ENCODE assay signal across 25 mouse cellular contexts in genomic region chr9:4266881-4267280, GRCm38 (mm10). TPM values are rescaled to one million over a fixed set of nuclear protein-coding genes. Genes with fewer than 3 reads are reported as not detected.
DNase-seq lines count a peak whose midpoint lies in the region; ATAC-seq lines count a peak whose summit lies in the region.
"Had no signal": no experiment of that assay in that cellular context is flagged by ENCODE, and none has a peak within 500 bp of the region (broad histone marks: within the 10 kb centered on the region; RNA-seq: fewer than 3 reads in every experiment).

No protein-coding gene starts in this region.

- peak; percentile 47; the same call in 1 of the 2 replicates for ATAC-seq in embryonic facial prominence, embryonic 12.5 days (ENCODE audit: insufficient number of reproducible peaks, insufficient read depth, low FRiP score, low TSS enrichment)
- ATAC-seq in hindbrain, embryonic 15.5 days (ENCODE audit: low FRiP score, low read depth): peak; percentile 38; the same call in 1 of the 2 replicates
- no peak for ATAC-seq in hindbrain, embryonic 11.5 days (ENCODE audit: low FRiP score)
- ATAC-seq in midbrain, embryonic 13.5 days: peak; percentile 58; the same call in 1 of the 2 replicates
- ATAC-seq: CD4-positive, CD25-positive, alpha-beta regulatory T cell, adult 4 months; inflammation-experienced regulatory T-cells, adult 6 months; intestine, postnatal 0 days had no signal

- H3K4me1 ChIP-seq in embryonic facial prominence, embryonic 12.5 days: no peaks in the 10 kb centered on the region
- H3K4me1 ChIP-seq in embryonic facial prominence, embryonic 10.5 days: no peaks in the 10 kb centered on the region
- no peaks in the 10 kb centered on the region for H3K4me1 ChIP-seq in hindbrain, embryonic 15.5 days (replicated peaks)
- no peaks in the 10 kb centered on the region for H3K4me1 ChIP-seq in hindbrain, embryonic 11.5 days (replicated peaks; ENCODE audit: control insufficient read depth, insufficient read depth, low read length)
- H3K4me1 ChIP-seq in midbrain, embryonic 13.5 days (replicated peaks): no peaks in the 10 kb centered on the region
- H3K4me1 ChIP-seq in midbrain, embryonic 10.5 days: no peaks in the 10 kb centered on the region
- H3K4me1 ChIP-seq: embryonic facial prominence, embryonic 15.5 days; forebrain, embryonic 12.5 days; heart, embryonic 10.5 days had no signal

- H3K9ac ChIP-seq in embryonic facial prominence, embryonic 12.5 days: no peak overlapping the region
- H3K9ac ChIP-seq in hindbrain, embryonic 15.5 days: no peak overlapping the region
- H3K9ac ChIP-seq in hindbrain, embryonic 11.5 days (ENCODE audit: low read depth, low read length): no peak overlapping the region
- no peak overlapping the region for H3K9ac ChIP-seq in midbrain, embryonic 13.5 days (replicated peaks)
- H3K9ac ChIP-seq: embryonic facial prominence, embryonic 15.5 days; forebrain, embryonic 12.5 days; hindbrain, embryonic 14.5 days had no signal

- no peak overlapping the region for H3K4me3 ChIP-seq in embryonic facial prominence, embryonic 12.5 days
- H3K4me3 ChIP-seq in embryonic facial prominence, embryonic 10.5 days: no peak overlapping the region
- H3K4me3 ChIP-seq in hindbrain, embryonic 15.5 days: no peak overlapping the region
- no peak overlapping the region for H3K4me3 ChIP-seq in hindbrain, embryonic 11.5 days (ENCODE audit: low read depth, low read length)
- H3K4me3 ChIP-seq in midbrain, embryonic 13.5 days (replicated peaks): no peak overlapping the region
- H3K4me3 ChIP-seq in midbrain, embryonic 10.5 days: no peak overlapping the region
- H3K4me3 ChIP-seq: embryonic facial prominence, embryonic 15.5 days; erythroblast, embryonic 14.5 days; forebrain, embryonic 12.5 days; gastrocnemius, adult 2 months; heart, embryonic 10.5 days had no signal

- no peak overlapping the region for H3K4me2 ChIP-seq in embryonic facial prominence, embryonic 12.5 days (replicated peaks)
- no peak overlapping the region for H3K4me2 ChIP-seq in hindbrain, embryonic 15.5 days
- H3K4me2 ChIP-seq in hindbrain, embryonic 11.5 days (replicated peaks; ENCODE audit: low read depth, low read length): no peak overlapping the region
- H3K4me2 ChIP-seq in midbrain, embryonic 13.5 days (replicated peaks): no peak overlapping the region
- H3K4me2 ChIP-seq: embryonic facial prominence, embryonic 15.5 days; forebrain, embryonic 12.5 days; hindbrain, embryonic 14.5 days had no signal

- H3K27me3 ChIP-seq in embryonic facial prominence, embryonic 12.5 days: no peaks in the 10 kb centered on the region
- no peaks in the 10 kb centered on the region for H3K27me3 ChIP-seq in embryonic facial prominence, embryonic 10.5 days (replicated peaks; ENCODE audit: low read depth, poor library complexity, severe bottlenecking)
- H3K27me3 ChIP-seq in hindbrain, embryonic 15.5 days: no peaks in the 10 kb centered on the region
- H3K27me3 ChIP-seq in hindbrain, embryonic 11.5 days (ENCODE audit: control insufficient read depth, insufficient read depth, low read length): no peaks in the 10 kb centered on the region
- no peaks in the 10 kb centered on the region for H3K27me3 ChIP-seq in midbrain, embryonic 13.5 days
- no peaks in the 10 kb centered on the region for H3K27me3 ChIP-seq in midbrain, embryonic 10.5 days (ENCODE audit: low read depth, poor library complexity, severe bottlenecking)
- H3K27me3 ChIP-seq: embryonic facial prominence, embryonic 15.5 days; forebrain, embryonic 12.5 days had no signal

- DNase-seq in embryonic facial prominence, embryonic 10.5 days (ENCODE audit: low spot score): no peak
- no peak for DNase-seq in hindbrain, embryonic 11.5 days (ENCODE audit: low spot score)
- no peak for DNase-seq in midbrain, embryonic 10.5 days (ENCODE audit: low spot score)
- DNase-seq in cerebellum, adult 11-12 months: no peak
- DNase-seq: adrenal gland, postnatal 10 days; B cell, adult 2 months; cerebellum, adult 11 months; cerebellum, adult 9-10 months; cerebellum, postnatal 25 days; gastrocnemius, adult 2 months; gastrocnemius, postnatal 25 days; heart, postnatal 10 days; heart, postnatal 4 days had no signal

- 98% methylated on average over 3 of the region's 3 CpGs for WGBS in embryonic facial prominence, embryonic 12.5 days
- WGBS in embryonic facial prominence, embryonic 10.5 days: 88% methylated on average over 3 of the region's 3 CpGs
- 100% methylated on average over 3 of the region's 3 CpGs for WGBS in hindbrain, embryonic 15.5 days
- 94% methylated on average over 3 of the region's 3 CpGs for WGBS in hindbrain, embryonic 11.5 days
- 91% methylated on average over 3 of the region's 3 CpGs for WGBS in midbrain, embryonic 13.5 days
- 97% methylated on average over 3 of the region's 3 CpGs for WGBS in midbrain, embryonic 10.5 days

- H3K36me3 ChIP-seq in embryonic facial prominence, embryonic 12.5 days: no peaks in the 10 kb centered on the region
- H3K36me3 ChIP-seq in embryonic facial prominence, embryonic 10.5 days (replicated peaks): no peaks in the 10 kb centered on the region
- no peaks in the 10 kb centered on the region for H3K36me3 ChIP-seq in hindbrain, embryonic 15.5 days
- no peaks in the 10 kb centered on the region for H3K36me3 ChIP-seq in hindbrain, embryonic 11.5 days (ENCODE audit: control insufficient read depth, insufficient read depth, low read length)
- no peaks in the 10 kb centered on the region for H3K36me3 ChIP-seq in midbrain, embryonic 13.5 days
- no peaks in the 10 kb centered on the region for H3K36me3 ChIP-seq in midbrain, embryonic 10.5 days
- H3K36me3 ChIP-seq: embryonic facial prominence, embryonic 15.5 days; forebrain, embryonic 12.5 days; G1E; heart, embryonic 10.5 days had no signal

- peaks cover 3% of the 10 kb centered on the region; the same call in 1 of the 2 replicates for H3K9me3 ChIP-seq in embryonic facial prominence, embryonic 12.5 days
- H3K9me3 ChIP-seq in embryonic facial prominence, embryonic 10.5 days: 0 out of 2 replicates have a peak, but pooled peaks cover 5% of the 10 kb centered on the region
- H3K9me3 ChIP-seq in hindbrain, embryonic 15.5 days: no peaks in the 10 kb centered on the region
- no peaks in the 10 kb centered on the region for H3K9me3 ChIP-seq in hindbrain, embryonic 11.5 days (ENCODE audit: control insufficient read depth, low read length)
- no peaks in the 10 kb centered on the region for H3K9me3 ChIP-seq in midbrain, embryonic 13.5 days
- H3K9me3 ChIP-seq in midbrain, embryonic 10.5 days (replicated peaks): peaks cover 5% of the 10 kb centered on the region; the same call in 1 of the 2 replicates
- H3K9me3 ChIP-seq: embryonic facial prominence, embryonic 15.5 days; forebrain, embryonic 12.5 days; G1E; heart, embryonic 10.5 days had no signal

- H3K27ac ChIP-seq in embryonic facial prominence, embryonic 12.5 days: no peak overlapping the region
- no peak overlapping the region for H3K27ac ChIP-seq in embryonic facial prominence, embryonic 10.5 days (replicated peaks)
- no peak overlapping the region for H3K27ac ChIP-seq in hindbrain, embryonic 15.5 days (replicated peaks)
- H3K27ac ChIP-seq in hindbrain, embryonic 11.5 days (ENCODE audit: low read depth, low read length): no peak overlapping the region
- H3K27ac ChIP-seq in midbrain, embryonic 13.5 days: no peak overlapping the region
- H3K27ac ChIP-seq in midbrain, embryonic 10.5 days (replicated peaks): no peak overlapping the region
- H3K27ac ChIP-seq: embryonic facial prominence, embryonic 15.5 days; forebrain, embryonic 12.5 days; gastrocnemius, adult 2 months; heart, embryonic 10.5 days; hindbrain, embryonic 14.5 days had no signal

RNA-seq across cellular contexts. Expression of gene Aasdhppt, which starts 42.4 kb away (rescaled TPM):
- 37.5 and 40.0 TPM in 2 replicates for polyA plus RNA-seq in embryonic facial prominence, embryonic 12.5 days (2016; fragmentation: Nextera tagmentation; extraction: Ambion mirVana)
- 30.7 TPM in 2 replicates for polyA plus RNA-seq in embryonic facial prominence, embryonic 10.5 days (2016; fragmentation: Nextera tagmentation; extraction: Ambion mirVana)
- polyA plus RNA-seq in hindbrain, embryonic 15.5 days (2015; fragmentation: Nextera tagmentation; extraction: Ambion mirVana): 30.1 and 30.7 TPM in 2 replicates
- 35.8 and 37.6 TPM in 2 replicates for polyA plus RNA-seq in hindbrain, embryonic 11.5 days (2014; fragmentation: Nextera tagmentation; extraction: Ambion mirVana)
- 30.2 and 34.8 TPM in 2 replicates for polyA plus RNA-seq in midbrain, embryonic 13.5 days (2015; fragmentation: Nextera tagmentation; extraction: Ambion mirVana)
- polyA plus RNA-seq in midbrain, embryonic 10.5 days (2016; fragmentation: Nextera tagmentation; extraction: Ambion mirVana): 25.2 and 28.4 TPM in 2 replicates

RNA-seq across cellular contexts. Expression of gene Kbtbd3, which starts 42.8 kb away (rescaled TPM):
- 6.7 and 7.8 TPM in 2 replicates for polyA plus RNA-seq in embryonic facial prominence, embryonic 12.5 days (2016; fragmentation: Nextera tagmentation; extraction: Ambion mirVana)
- 5.3 and 5.7 TPM in 2 replicates for polyA plus RNA-seq in embryonic facial prominence, embryonic 10.5 days (2016; fragmentation: Nextera tagmentation; extraction: Ambion mirVana)
- polyA plus RNA-seq in hindbrain, embryonic 15.5 days (2015; fragmentation: Nextera tagmentation; extraction: Ambion mirVana): 11.4 and 12.7 TPM in 2 replicates
- polyA plus RNA-seq in hindbrain, embryonic 11.5 days (2014; fragmentation: Nextera tagmentation; extraction: Ambion mirVana): 8.1 and 9.2 TPM in 2 replicates
- 10.4 and 10.8 TPM in 2 replicates for polyA plus RNA-seq in midbrain, embryonic 13.5 days (2015; fragmentation: Nextera tagmentation; extraction: Ambion mirVana)
- polyA plus RNA-seq in midbrain, embryonic 10.5 days (2016; fragmentation: Nextera tagmentation; extraction: Ambion mirVana): 6.4 and 6.6 TPM in 2 replicates
